Mouse (Mus musculus) liver, embryonic 14.5 days (tissue): ENCODE results near the gene Gm28372.

ENCODE experiments used
- CTCF ChIP-seq: IDR thresholded peaks from 2 replicates; pipeline ENCODE4 v1.5.1; 2016; ENCODE audit warnings: antibody characterized with exemption, low read depth, control low read depth
- EP300 ChIP-seq: IDR thresholded peaks from 2 replicates; pipeline ENCODE4 v1.6.1; 2016; ENCODE audit warnings: antibody characterized with exemption, low read depth

GRCm38 (mm10) chr2:130433152-130433551 lies 28.1 kb downstream of the Gm28372 start:
- TF ChIP-seq EP300 (no peak), CTCF (peak; percentile 76)
